Mouse (Mus musculus) liver, embryonic 14.5 days (tissue): ENCODE results near the gene Aqr.

Source experiments
- CTCF ChIP-seq: IDR thresholded peaks from 2 replicates; pipeline ENCODE4 v1.5.1; 2016; ENCODE audit warnings: antibody characterized with exemption, low read depth, control low read depth
- EP300 ChIP-seq: IDR thresholded peaks from 2 replicates; pipeline ENCODE4 v1.6.1; 2016; ENCODE audit warnings: antibody characterized with exemption, low read depth

DNA sequence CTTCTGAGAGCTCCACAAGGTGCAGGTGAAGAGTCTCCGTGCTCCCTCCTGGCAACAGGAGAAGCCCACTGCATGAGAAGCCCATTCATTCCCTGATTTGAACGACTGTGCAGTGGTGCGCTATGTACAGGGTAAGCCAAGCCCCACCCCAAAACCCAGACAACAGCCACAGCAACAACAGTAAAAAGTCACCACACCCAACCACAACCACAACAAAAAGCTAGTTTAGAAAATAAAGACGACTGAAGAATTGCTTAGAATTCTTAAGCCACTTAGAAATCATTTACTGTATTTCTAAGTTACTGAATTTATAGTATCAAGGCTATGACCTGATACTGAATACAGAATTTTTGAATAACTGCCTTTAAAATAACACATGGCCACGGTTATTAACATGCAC is 41.9 kb downstream of the Aqr start:
- TF ChIP-seq CTCF (no peak), EP300 (no peak)
